Mouse (Mus musculus): ENCODE measurements around the gene Cacnb1. TPM values are rescaled to one million over a fixed set of nuclear protein-coding genes. Genes with fewer than 3 reads are reported as not detected.

The Cacnb1 gene
- total and polyA plus RNA-seq, 3 experiments, result 2.3 to 4.4 TPM; not detected in 1

- H3K79me2 ChIP-seq (ENCODE audit: control insufficient read depth, insufficient read depth, low read length, poor library complexity), result no peaks in the 10 kb centered on the region
- no peaks in the 10 kb centered on the region for H3K9me3 ChIP-seq (replicated peaks; ENCODE audit: insufficient read depth, low read length)
- no peak for TF ChIP-seq SIN3A (IDR thresholded peaks at IDR 0.05; ENCODE audit: low read length)
- no peak for TF ChIP-seq RAD21 (IDR thresholded peaks at IDR 0.05; ENCODE audit: low read depth, low read length)
- no peak for TF ChIP-seq MAFK (IDR thresholded peaks at IDR 0.05; ENCODE audit: borderline replicate concordance, low read depth, low read length)
- no peak for TF ChIP-seq USF1 (IDR thresholded peaks at IDR 0.05; ENCODE audit: low read depth, low read length)
- H3K4me3 ChIP-seq (ENCODE audit: control insufficient read depth in 1 of 2, insufficient read depth in 1 of 2, low read depth in 2 of 2, low read length in 2 of 2), result no peak overlapping the region
- peaks cover 8 to 27% of the 10 kb centered on the region in 2 experiments; a peak in 3 of 4 replicates for H3K4me1 ChIP-seq (ENCODE audit: control insufficient read depth in 1 of 2, insufficient read depth in 2 of 2, low read length in 2 of 2)
- H3K36me3 ChIP-seq (ENCODE audit: control insufficient read depth in 1 of 2, insufficient read depth in 2 of 2, low read length in 2 of 2), result peaks cover 0 to 8% of the 10 kb centered on the region in 2 experiments; a peak in 2 of 4 replicates
- no peak overlapping the region for H3K9ac ChIP-seq (ENCODE audit: control insufficient read depth, low read depth, low read length, poor library complexity, severe bottlenecking)
- DNase-seq (ENCODE audit: low read depth, low spot score), result no peak
- H3K27me3 ChIP-seq (ENCODE audit: control insufficient read depth in 1 of 2, insufficient read depth in 2 of 2, low read length in 2 of 2), result no peaks in the 10 kb centered on the region
- no peak overlapping the region for H3K27ac ChIP-seq (ENCODE audit: control insufficient read depth, low read depth, low read length)
Measured at GRCm38 (mm10) chr11:97998074-97998793, 24.6 kb downstream of the Cacnb1 start.

GRCm38 (mm10) chr11:97997387-97997960 is 25.4 kb downstream of the Cacnb1 start:
- H3K27me3 ChIP-seq (ENCODE audit: control insufficient read depth in 1 of 2, insufficient read depth in 2 of 2, low read length in 2 of 2), result no peaks in the 10 kb centered on the region
- H3K27ac ChIP-seq (ENCODE audit: control insufficient read depth, low read depth, low read length), result no peak overlapping the region

GRCm38 (mm10) chr11:97996691-97997090 is 26.1 kb downstream of the Cacnb1 start:
- Histone ChIP-seq H3K79me2 (ENCODE audit: control insufficient read depth, insufficient read depth, low read length, poor library complexity) (no peaks in the 10 kb centered on the region), H3K27ac (ENCODE audit: control insufficient read depth, low read depth, low read length) (no peak overlapping the region), H3K27me3 (ENCODE audit: control insufficient read depth in 1 of 2, insufficient read depth in 2 of 2, low read length in 2 of 2) (no peaks in the 10 kb centered on the region), H3K9ac (ENCODE audit: control insufficient read depth, low read depth, low read length, poor library complexity, severe bottlenecking) (no peak overlapping the region), H3K9me3 (replicated peaks; ENCODE audit: insufficient read depth, low read length) (no peaks in the 10 kb centered on the region), H3K4me3 (ENCODE audit: control insufficient read depth in 1 of 2, insufficient read depth in 1 of 2, low read depth in 2 of 2, low read length in 2 of 2) (no peak overlapping the region), H3K36me3 (ENCODE audit: control insufficient read depth in 1 of 2, insufficient read depth in 2 of 2, low read length in 2 of 2) (peaks cover 0 to 8% of the 10 kb centered on the region in 2 experiments; a peak in 2 of 4 replicates), H3K4me1 (ENCODE audit: control insufficient read depth in 1 of 2, insufficient read depth in 2 of 2, low read length in 2 of 2) (peaks cover 8 to 30% of the 10 kb centered on the region in 2 experiments; a peak in 3 of 4 replicates)
- DNase-seq (ENCODE audit: low read depth, low spot score), result peak; percentile 40
- TF ChIP-seq USF1 (IDR thresholded peaks at IDR 0.05; ENCODE audit: low read depth, low read length) (peak; percentile 77; the same call in 1 of the 2 replicates), GABPA (IDR thresholded peaks at IDR 0.05; ENCODE audit: low read depth, low read length) (no peak), TBP (IDR thresholded peaks at IDR 0.05; ENCODE audit: low read depth, low read length) (0 out of 2 replicates have a peak, but pooled peaks have one; percentile 57), MYC (IDR thresholded peaks at IDR 0.05; ENCODE audit: low read depth, low read length) (peak; percentile 87), UBTF (IDR thresholded peaks at IDR 0.05; ENCODE audit: borderline replicate concordance, insufficient read depth, low read depth, low read length) (no peak), MAZ (IDR thresholded peaks at IDR 0.05; ENCODE audit: low read depth, low read length) (no peak), POLR2A (IDR thresholded peaks at IDR 0.05; ENCODE audit: control insufficient read depth in 1 of 2, insufficient read depth in 1 of 2, low read depth in 1 of 2, low read length in 2 of 2, poor library complexity in 1 of 2) (no peak), GATA1 (IDR thresholded peaks at IDR 0.05; ENCODE audit: low read depth, low read length) (no peak), TCF12 (IDR thresholded peaks at IDR 0.05; ENCODE audit: low read depth, low read length) (peak; percentile 15; the same call in 1 of the 2 replicates), MXI1 (IDR thresholded peaks at IDR 0.05; ENCODE audit: low read depth, low read length) (peak; percentile 40; the same call in 1 of the 2 replicates), ETS1 (IDR thresholded peaks at IDR 0.05; ENCODE audit: low read depth, low read length) (peak; percentile 27; the same call in 1 of the 2 replicates), MAX (IDR thresholded peaks at IDR 0.05; ENCODE audit: low read length) (peak; percentile 86), EP300 (IDR thresholded peaks at IDR 0.05; ENCODE audit: low read depth in 1 of 2, low read length in 2 of 2) (peak in 1 of 2 experiments; percentile 26; a peak in 1 of 4 replicates)

More at GRCm38 (mm10) chr11:97997387-97997960, 25.4 kb downstream of the Cacnb1 start:
- DNase-seq (ENCODE audit: low read depth, low spot score), result no peak
- H3K4me3 ChIP-seq (ENCODE audit: control insufficient read depth in 1 of 2, insufficient read depth in 1 of 2, low read depth in 2 of 2, low read length in 2 of 2), result no peak overlapping the region
- H3K9me3 ChIP-seq (replicated peaks; ENCODE audit: insufficient read depth, low read length), result no peaks in the 10 kb centered on the region
- TF ChIP-seq TAL1 (IDR thresholded peaks at IDR 0.05; ENCODE audit: low read length) (no peak), ELF1 (IDR thresholded peaks at IDR 0.05; ENCODE audit: low read depth, low read length) (no peak), GATA1 (IDR thresholded peaks at IDR 0.05; ENCODE audit: low read depth, low read length) (no peak), KAT2A (conservative IDR thresholded peaks at IDR 0.05; ENCODE audit: low read depth, low read length) (no peak), MXI1 (IDR thresholded peaks at IDR 0.05; ENCODE audit: low read depth, low read length) (no peak), ETS1 (IDR thresholded peaks at IDR 0.05; ENCODE audit: low read depth, low read length) (no peak), SMC3 (IDR thresholded peaks at IDR 0.05; ENCODE audit: low read depth, low read length) (no peak), MYC (IDR thresholded peaks at IDR 0.05; ENCODE audit: low read depth, low read length) (no peak), MYB (IDR thresholded peaks at IDR 0.05; ENCODE audit: low read depth, low read length) (no peak), E2F4 (IDR thresholded peaks at IDR 0.05; ENCODE audit: borderline replicate concordance, low read depth, low read length) (no peak), MAZ (IDR thresholded peaks at IDR 0.05; ENCODE audit: low read depth, low read length) (no peak), NRF1 (IDR thresholded peaks at IDR 0.05; ENCODE audit: insufficient read depth, low read depth, low read length, poor library complexity, severe bottlenecking) (no peak)
- H3K4me1 ChIP-seq (ENCODE audit: control insufficient read depth in 1 of 2, insufficient read depth in 2 of 2, low read length in 2 of 2), result peaks cover 8 to 30% of the 10 kb centered on the region in 2 experiments; a peak in 3 of 4 replicates
- H3K9ac ChIP-seq (ENCODE audit: control insufficient read depth, low read depth, low read length, poor library complexity, severe bottlenecking), result no peak overlapping the region
- peaks cover 0 to 8% of the 10 kb centered on the region in 2 experiments; a peak in 2 of 4 replicates for H3K36me3 ChIP-seq (ENCODE audit: control insufficient read depth in 1 of 2, insufficient read depth in 2 of 2, low read length in 2 of 2)
- H3K79me2 ChIP-seq (ENCODE audit: control insufficient read depth, insufficient read depth, low read length, poor library complexity), result no peaks in the 10 kb centered on the region

Measured in MEL (cell line).